Mouse (Mus musculus) lung, embryonic 14.5 days (tissue): ENCODE data around the gene Aknad1. TPM values are rescaled to one million over a fixed set of nuclear protein-coding genes. Genes with fewer than 3 reads are reported as not detected.

ENCODE experiments used
- ATAC-seq: fragments of 200-750 bp; cut with Nextera tagmentation; 2 replicates; pipeline ENCODE4 v1.8.0; 2017; ENCODE audit warnings: mild to moderate bottlenecking, moderate TSS enrichment, moderate library complexity; ENCODE audit not compliant: insufficient read depth
- DNase-seq: peaks from one replicate; pipeline ENCODE4 v3.0.0-alpha.2; 2015
- H3K27ac ChIP-seq: fragments of 300-500 bp; sonication (generic); 2 replicates; pipeline ENCODE4 v1.5.1; 2014; ENCODE audit warnings: low read depth, mild to moderate bottlenecking, moderate library complexity
- H3K27me3 ChIP-seq: fragments of 300-500 bp; sonication (generic); 2 replicates; pipeline ENCODE4 v1.6.1; 2014; ENCODE audit warnings: low read length, control low read depth; ENCODE audit not compliant: insufficient read depth
- H3K36me3 ChIP-seq: fragments of 300-500 bp; sonication (generic); 2 replicates; pipeline ENCODE4 v1.6.1; 2014; ENCODE audit warnings: control low read depth; ENCODE audit not compliant: insufficient read depth
- H3K4me1 ChIP-seq: fragments of 300-500 bp; sonication (generic); 2 replicates; pipeline ENCODE4 v1.6.1; 2014; ENCODE audit warnings: antibody characterized with exemption, control low read depth; ENCODE audit not compliant: insufficient read depth
- H3K4me2 ChIP-seq: fragments of 300-500 bp; sonication (generic); 2 replicates; pipeline ENCODE4 v1.6.1; 2014; ENCODE audit warnings: mild to moderate bottlenecking
- H3K4me3 ChIP-seq: fragments of 300-500 bp; sonication (generic); 2 replicates; pipeline ENCODE4 v1.5.1; 2014; ENCODE audit warnings: low read depth, low read length
- H3K9ac ChIP-seq: fragments of 300-500 bp; sonication (generic); 2 replicates; pipeline ENCODE4 v1.6.1; 2014
- H3K9me3 ChIP-seq: fragments of 300-500 bp; sonication (generic); 2 replicates; pipeline ENCODE4 v1.6.1; 2016; ENCODE audit warnings: low read depth, low read length, control low read depth
- CTCF ChIP-seq: IDR thresholded peaks from 2 replicates; pipeline ENCODE4 v1.5.1; 2016; ENCODE audit warnings: antibody characterized with exemption, low read depth
- WGBS: fragments of 180-500 bp; shearing (Covaris S2); extraction: QIAGEN DNeasy Blood & Tissue Kit; methylation state at CpG from one replicate; pipeline ENCODE4 v1.1.7; 2014; 5-methylcytosine and 5-hydroxymethylcytosine counted together
- polyA plus RNA-seq: library from polyadenylated mRNA; unstranded; fragments of >200 nt; fragmentation: Nextera tagmentation; extraction: Ambion mirVana; gene quantifications from 2 replicates; pipeline ENCODE4 v1.2.1, GENCODE M21; 2014

Aknad1 gene
- polyA plus RNA-seq, 1 experiment from 2014 or later = 0.11 TPM

DNA sequence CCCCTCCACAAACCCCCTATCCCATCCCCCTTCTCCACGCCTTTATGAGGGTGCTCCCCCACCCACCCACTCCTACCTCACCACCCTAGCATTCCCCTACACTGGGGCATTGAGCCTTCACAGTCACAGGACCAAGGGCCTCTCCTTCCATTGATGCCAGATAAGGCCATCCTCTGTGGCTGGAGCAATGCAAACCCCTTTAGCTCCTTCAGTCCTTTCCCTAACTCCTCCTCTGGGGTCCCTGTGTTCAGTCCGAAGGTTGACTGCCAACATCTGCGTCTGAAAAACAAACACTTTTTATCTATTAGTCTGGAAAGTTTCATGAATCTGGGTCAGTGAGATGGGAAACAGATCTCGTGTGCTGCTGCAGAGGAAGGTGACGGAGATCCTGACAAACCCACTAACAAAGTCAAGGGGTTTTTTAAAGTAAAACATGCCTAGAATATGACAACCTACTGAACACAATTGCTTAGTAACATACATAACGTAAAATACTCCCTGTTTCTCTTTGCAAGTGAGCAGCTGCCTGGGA, 43.0 kb downstream of the Aknad1 start:
- H3K36me3 ChIP-seq = no peaks in the 10 kb centered on the region
- H3K27me3 ChIP-seq = no peaks in the 10 kb centered on the region
- ATAC-seq = no peak
- H3K9ac ChIP-seq = no peak overlapping the region
- 0 out of 2 replicates have a peak, but pooled peaks cover 3% of the 10 kb centered on the region for H3K9me3 ChIP-seq
- H3K4me3 ChIP-seq = no peak overlapping the region
- TF ChIP-seq CTCF = no peak
- H3K27ac ChIP-seq = peak overlapping the region; percentile 10; the same call in 1 of the 2 replicates
- H3K4me1 ChIP-seq = no peaks in the 10 kb centered on the region
- H3K4me2 ChIP-seq = no peak overlapping the region
- DNase-seq = peak; percentile 59
- 31% methylated on average over 6 of the region's 6 CpGs for WGBS

DNA sequence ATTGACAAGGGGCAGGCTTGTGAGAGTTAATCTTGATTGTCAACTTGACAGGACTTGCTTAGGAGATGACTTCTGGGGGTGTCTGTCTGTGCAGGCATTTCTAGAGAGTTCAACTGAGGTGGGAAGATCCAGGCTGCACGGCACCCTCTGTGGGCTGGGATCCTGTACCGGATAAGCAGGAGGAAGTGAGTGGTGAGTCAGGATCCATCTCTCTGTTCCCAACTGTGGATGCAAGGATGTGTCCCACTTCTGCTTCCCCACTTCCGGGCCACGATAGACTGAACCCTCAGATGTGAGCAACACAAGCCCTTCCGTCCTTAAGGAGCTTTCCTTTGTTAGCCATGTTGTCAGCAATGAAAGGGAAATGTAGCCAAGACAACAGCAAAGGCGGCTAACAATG, 47.1 kb downstream of the Aknad1 start:
- no peak overlapping the region for H3K27ac ChIP-seq
- 0 out of 2 replicates have a peak, but pooled peaks cover 3% of the 10 kb centered on the region for H3K9me3 ChIP-seq
- no peak for DNase-seq
- no peak overlapping the region for H3K4me3 ChIP-seq
- TF ChIP-seq CTCF = no peak
- H3K36me3 ChIP-seq = no peaks in the 10 kb centered on the region
- no peak for ATAC-seq
- H3K27me3 ChIP-seq = no peaks in the 10 kb centered on the region
- 75% methylated on average over 6 of the region's 6 CpGs for WGBS
- no peaks in the 10 kb centered on the region for H3K4me1 ChIP-seq
- no peak overlapping the region for H3K9ac ChIP-seq
- no peak overlapping the region for H3K4me2 ChIP-seq

DNA sequence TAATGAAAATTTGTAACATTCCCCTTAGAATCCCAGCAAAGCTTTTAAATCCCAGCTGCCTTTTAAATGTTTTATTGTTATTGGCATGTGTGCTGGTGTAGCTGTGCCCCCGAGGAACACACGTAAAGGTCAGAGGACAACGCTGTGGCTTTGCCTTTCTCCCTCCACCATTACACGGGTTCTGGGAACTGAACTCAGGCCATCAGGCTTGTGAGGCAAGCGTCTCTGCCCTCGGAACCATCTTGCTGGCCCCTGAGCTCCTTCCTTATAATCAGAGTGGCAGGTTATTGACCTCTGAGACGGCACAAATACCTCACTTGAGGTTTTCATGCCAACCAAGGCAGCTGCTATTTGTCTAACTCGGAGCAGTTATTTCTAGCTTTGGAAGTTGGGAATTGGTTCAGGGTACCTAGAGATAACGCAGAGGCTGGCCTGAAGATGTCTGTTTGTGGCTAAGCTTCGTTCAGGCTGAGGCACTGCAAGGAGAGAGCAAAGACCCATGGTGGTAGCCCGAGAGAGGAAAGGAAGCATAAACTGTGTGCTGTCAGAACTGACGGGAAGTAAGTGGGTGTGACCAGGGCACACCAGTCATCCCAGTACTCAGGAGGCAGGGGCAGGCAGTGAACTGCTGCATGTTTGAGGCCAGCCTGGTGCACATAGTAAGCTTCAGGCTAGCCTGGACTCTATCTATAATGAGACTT, 48.4 kb downstream of the Aknad1 start:
- Histone ChIP-seq H3K9me3 (0 out of 2 replicates have a peak, but pooled peaks cover 3% of the 10 kb centered on the region), H3K4me2 (no peak overlapping the region), H3K4me3 (no peak overlapping the region), H3K36me3 (peaks cover 9% of the 10 kb centered on the region), H3K27ac (no peak overlapping the region), H3K9ac (no peak overlapping the region), H3K4me1 (no peaks in the 10 kb centered on the region), H3K27me3 (no peaks in the 10 kb centered on the region)
- DNase-seq (no peak), ATAC-seq (peak; percentile 29)
- 44% methylated on average over 12 of the region's 12 CpGs for WGBS
- no peak for TF ChIP-seq CTCF

DNA sequence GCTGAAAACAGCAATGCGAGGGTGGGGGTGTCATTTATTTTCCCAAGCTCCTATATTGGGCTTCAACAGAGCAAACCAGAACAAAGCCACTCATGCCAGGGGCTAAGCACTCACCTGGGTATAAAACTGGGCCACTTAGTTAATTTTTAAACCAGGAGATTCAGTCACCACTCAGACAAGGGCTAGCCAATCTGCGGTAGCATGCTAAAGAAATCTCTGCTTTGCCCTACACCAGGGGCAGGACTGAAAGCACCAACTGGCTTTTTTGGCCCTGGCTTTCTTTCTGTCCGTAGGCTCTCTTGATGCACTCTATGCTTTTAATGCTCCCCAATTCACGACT, 49.0 kb downstream of the Aknad1 start:
- H3K9ac ChIP-seq = no peak overlapping the region
- no peak overlapping the region for H3K27ac ChIP-seq
- peaks cover 10% of the 10 kb centered on the region for H3K36me3 ChIP-seq
- no peak overlapping the region for H3K4me2 ChIP-seq
- H3K9me3 ChIP-seq = 0 out of 2 replicates have a peak, but pooled peaks cover 3% of the 10 kb centered on the region
- no peak overlapping the region for H3K4me3 ChIP-seq
- ATAC-seq (no peak), DNase-seq (no peak)
- TF ChIP-seq CTCF = no peak
- WGBS = 75% methylated on average over 4 of the region's 4 CpGs
- no peaks in the 10 kb centered on the region for H3K4me1 ChIP-seq
- H3K27me3 ChIP-seq = no peaks in the 10 kb centered on the region

DNA sequence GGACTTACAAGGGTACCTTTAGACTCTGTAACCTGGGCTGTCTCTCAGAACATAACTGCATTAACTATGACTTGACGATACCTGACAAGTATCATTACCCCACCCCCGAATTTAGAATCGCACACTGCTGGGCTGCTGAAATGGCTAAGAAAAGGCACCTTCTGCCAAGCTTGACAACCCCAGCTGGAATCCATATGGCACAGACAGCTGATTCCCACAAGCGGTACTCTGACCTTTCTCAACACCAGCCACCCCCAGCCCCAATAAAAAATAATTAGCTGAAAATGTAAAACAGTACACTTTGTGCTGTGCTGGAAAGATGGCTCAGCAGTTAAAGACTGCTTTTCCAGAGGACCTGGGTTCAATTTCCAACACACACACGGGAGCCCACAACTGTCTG, 49.8 kb downstream of the Aknad1 start:
- Histone ChIP-seq H3K4me2 (no peak overlapping the region), H3K4me1 (no peaks in the 10 kb centered on the region), H3K9me3 (0 out of 2 replicates have a peak, but pooled peaks cover 3% of the 10 kb centered on the region), H3K27ac (no peak overlapping the region), H3K9ac (no peak overlapping the region), H3K27me3 (no peaks in the 10 kb centered on the region), H3K4me3 (no peak overlapping the region), H3K36me3 (peaks cover 18% of the 10 kb centered on the region)
- WGBS = 64% methylated on average over 5 of the region's 5 CpGs
- ATAC-seq (no peak), DNase-seq (no peak)
- TF ChIP-seq CTCF = no peak

DNA sequence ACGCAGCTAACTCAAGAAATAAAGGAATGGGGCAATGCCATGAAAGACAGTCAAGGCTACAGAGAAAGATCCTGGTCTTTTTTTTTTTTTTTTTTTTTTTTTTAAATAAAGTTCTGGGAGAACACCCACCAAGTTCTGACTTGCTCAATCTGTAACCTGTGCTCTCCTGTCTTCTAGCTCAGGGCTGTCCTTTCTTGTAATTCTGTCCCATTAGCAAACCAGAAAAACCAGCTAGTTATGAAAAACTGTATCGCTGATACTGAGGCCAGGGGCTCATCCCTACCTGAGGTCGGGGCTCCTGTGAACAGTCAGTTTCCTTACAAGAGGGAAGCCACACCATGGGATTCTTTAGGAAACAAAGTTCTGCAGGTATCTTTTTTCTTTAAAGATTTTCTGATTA, 51.0 kb downstream of the Aknad1 start:
- Histone ChIP-seq H3K9ac (no peak overlapping the region), H3K4me2 (no peak overlapping the region), H3K27me3 (no peaks in the 10 kb centered on the region), H3K27ac (no peak overlapping the region), H3K4me1 (no peaks in the 10 kb centered on the region), H3K9me3 (no peaks in the 10 kb centered on the region), H3K4me3 (no peak overlapping the region), H3K36me3 (peaks cover 28% of the 10 kb centered on the region)
- 78% methylated on average over 3 of the region's 3 CpGs for WGBS
- no peak for ATAC-seq
- TF ChIP-seq CTCF = no peak
- DNase-seq = no peak

DNA sequence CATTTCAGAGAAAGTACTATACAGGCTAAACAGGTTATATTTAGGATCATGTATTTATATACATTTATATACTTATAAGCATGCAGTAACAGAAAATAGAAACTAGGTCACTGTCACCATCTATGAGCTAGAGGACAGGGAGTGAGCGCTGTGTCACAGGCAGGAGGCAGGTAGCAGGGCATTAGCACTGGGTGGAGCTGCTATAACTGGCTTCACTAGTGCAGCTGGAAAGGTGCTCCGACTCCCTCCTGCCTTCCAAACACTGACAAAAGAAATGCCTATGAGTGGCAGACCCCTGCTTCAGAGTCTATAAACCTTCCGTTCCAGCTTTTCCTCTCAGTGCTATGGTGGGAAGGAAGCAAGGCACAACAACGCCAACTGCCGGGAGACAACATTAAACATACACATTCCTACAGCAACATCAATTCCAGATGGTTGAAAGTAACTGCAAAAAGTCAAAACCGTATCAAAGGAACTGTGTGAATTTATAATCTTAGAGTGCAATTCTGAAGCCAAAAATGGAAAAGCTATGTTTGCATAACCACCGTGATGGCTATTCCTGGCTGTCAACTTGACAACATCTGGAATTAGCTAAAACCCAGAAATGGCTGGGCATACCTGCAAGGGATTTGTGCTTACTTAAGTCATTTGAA, 51.7 kb downstream of the Aknad1 start:
- DNase-seq = no peak
- Histone ChIP-seq H3K36me3 (peaks cover 31% of the 10 kb centered on the region), H3K4me1 (no peaks in the 10 kb centered on the region), H3K9me3 (no peaks in the 10 kb centered on the region), H3K4me3 (no peak overlapping the region), H3K9ac (no peak overlapping the region), H3K27ac (no peak overlapping the region), H3K27me3 (no peaks in the 10 kb centered on the region), H3K4me2 (no peak overlapping the region)
- no peak for TF ChIP-seq CTCF
- ATAC-seq = no peak
- 47% methylated on average over 7 of the region's 7 CpGs for WGBS
